Mouse (Mus musculus): ENCODE data around the gene Pard3. TPM values are rescaled to one million over a fixed set of nuclear protein-coding genes. Genes with fewer than 3 reads are reported as not detected.

Gene Pard3
- total RNA-seq, 1 experiment from 2014 or later: 0.93 TPM

DNA sequence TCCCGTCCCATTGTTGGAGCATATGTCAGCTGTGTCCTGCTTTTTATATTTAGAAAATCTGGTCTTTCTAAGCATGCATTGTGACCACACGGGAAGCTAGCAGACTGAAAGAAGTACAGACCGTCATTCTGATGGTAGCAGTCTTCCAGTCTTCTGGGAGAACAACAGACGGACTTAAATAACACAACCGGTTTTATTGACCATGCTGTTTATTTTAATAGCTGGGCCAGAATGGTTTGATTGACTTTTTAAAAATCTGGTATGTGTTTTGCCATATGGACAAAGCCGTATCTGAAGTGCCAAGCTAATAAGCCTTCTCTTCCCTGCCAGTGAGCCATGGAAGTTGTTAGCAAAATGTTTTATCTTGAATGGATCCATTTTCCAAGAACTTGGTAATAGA is 428.3 kb downstream of the Pard3 start:
- ATAC-seq (ENCODE audit: extremely low read depth, insufficient number of reproducible peaks, low FRiP score, poor library complexity, severe bottlenecking): no peak

DNA sequence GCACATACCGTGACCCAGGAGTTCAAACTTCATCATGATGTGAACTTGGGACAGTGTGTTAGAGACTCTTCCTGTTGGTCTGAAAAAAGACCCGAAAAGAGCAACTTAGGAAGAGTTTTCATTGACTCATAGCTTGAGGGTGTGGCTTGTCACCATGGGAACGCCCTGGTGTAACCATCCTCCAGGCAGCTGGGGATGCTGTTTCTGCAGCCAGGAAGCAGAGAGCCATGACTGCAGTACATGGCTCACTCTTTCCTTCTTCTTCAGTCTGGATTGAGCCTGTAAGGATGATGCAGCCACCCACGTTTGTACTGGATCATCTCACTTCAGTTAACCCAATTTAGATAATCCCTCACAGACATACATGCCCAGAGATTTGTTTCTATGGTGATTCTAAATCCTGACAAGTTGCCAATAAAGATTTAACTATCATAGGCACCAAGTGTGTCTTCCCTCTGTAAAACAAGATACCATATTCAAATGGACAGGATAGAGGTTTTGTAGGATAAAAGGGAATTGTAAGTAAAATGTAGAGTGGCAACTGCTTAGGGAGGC is 431.6 kb downstream of the Pard3 start:
- ATAC-seq (ENCODE audit: extremely low read depth, insufficient number of reproducible peaks, low FRiP score, poor library complexity, severe bottlenecking): no peak

DNA sequence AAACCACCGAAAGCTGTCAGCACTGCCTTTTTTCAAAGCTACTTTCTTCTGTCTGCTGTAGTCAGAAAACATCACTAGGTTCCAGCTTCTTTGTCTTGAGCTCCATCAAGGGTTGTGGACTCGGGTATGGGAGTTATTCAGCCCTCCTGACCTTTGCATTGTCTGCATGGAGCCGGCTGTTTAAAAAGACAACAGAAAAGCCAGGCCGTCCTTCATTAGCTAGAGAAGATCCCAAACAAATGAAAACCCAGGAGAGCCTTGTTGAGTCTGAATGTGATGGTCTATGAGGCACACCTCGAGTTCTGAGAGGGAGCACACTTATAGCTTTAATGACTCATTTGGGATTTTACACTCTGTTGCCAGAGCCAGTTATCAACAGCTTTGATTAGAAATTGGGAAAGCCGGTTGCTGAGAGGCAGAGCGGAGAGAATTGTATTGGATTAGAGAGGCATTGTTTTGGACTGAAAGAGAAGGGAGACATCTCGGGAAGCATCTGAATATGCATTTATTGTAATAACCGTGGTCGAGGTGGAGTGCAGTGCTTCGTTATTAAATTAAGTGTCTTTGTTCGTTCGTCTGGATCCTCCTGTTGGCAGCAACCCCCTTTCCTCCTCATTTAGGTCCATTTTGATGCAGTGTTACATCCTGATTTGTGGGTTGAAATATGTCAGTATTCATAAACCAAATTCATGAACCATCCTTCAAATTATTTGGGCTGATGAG is 435.5 kb downstream of the Pard3 start:
- ATAC-seq (ENCODE audit: extremely low read depth, insufficient number of reproducible peaks, low FRiP score, poor library complexity, severe bottlenecking): no peak

DNA sequence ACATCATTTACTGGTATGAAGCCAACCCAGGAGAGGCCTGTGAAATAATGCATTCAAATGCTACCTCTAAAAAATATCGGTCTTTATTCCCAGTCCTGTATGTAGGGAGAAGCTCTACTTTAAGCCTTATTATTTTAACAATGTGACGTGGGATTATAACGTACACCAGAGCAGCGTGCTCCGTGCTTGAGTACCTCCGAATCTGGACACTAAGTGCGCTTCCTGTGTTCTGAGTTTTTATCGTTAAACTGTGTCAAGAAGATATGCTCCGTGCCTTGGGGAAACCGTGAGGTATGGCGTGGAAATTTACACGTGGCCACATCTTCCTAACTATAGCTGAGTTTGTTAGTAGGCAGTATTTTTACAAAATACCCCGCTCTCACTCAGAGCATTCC is 436.0 kb downstream of the Pard3 start:
- no peak for ATAC-seq (ENCODE audit: extremely low read depth, insufficient number of reproducible peaks, low FRiP score, poor library complexity, severe bottlenecking)

DNA sequence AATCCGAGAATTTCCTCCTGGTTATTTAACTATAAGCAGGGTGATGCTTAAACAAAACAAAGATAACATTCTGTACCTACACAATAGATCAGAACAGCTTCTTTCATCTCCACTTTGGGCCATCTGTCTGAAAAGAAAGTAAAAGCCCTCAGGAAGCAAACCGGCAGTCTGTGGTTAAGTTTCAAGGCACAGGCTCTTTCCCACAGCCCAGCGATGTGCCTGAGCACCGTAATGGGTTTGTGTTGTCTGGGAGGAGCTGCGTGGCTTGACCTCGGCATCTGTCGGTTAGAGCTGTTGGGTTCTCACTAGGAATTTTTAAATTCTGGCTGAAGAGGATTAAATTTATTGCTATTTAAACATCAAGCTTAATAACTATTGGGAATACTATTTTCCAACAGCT is 436.5 kb downstream of the Pard3 start:
- ATAC-seq (ENCODE audit: extremely low read depth, insufficient number of reproducible peaks, low FRiP score, poor library complexity, severe bottlenecking): no peak

DNA sequence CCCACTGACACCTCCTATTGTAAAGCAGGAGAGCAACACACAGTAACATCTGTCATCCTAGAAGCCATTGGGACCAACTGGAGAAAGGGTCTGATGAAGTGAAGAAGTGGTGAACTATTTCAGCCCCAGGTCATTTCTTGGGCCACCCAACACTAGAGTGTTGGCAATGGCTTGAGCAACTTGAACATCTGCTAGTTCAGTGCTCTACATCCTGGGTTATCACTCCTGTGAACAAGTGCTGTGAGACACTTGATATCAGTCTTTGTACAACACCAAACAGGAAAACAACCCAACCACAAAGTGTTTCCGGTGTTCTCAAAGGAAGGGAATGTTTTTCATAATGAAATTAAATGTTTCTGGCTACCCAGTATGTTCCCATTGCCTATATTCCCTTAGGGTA is 438.1 kb downstream of the Pard3 start:
- ATAC-seq (ENCODE audit: extremely low read depth, insufficient number of reproducible peaks, low FRiP score, poor library complexity, severe bottlenecking): no peak

DNA sequence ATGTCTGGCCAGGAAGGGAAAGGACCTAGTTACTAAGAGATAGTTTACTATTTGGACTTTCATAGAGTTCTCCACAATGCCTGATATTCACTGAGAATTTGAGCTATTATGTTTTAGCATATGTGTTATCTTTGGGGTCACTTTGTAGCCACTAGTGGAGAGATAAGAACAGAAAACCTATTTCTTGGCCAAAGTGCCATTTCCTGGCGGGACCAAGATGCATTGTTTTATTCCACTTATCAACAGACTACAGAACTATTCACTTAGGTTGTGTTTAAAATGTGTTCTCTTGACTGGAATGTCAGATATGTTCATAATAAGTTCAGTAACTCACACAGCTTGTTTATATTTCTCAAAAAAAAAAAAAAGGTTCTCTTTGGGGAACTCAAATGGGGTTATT is 441.6 kb downstream of the Pard3 start:
- ATAC-seq (ENCODE audit: extremely low read depth, insufficient number of reproducible peaks, low FRiP score, poor library complexity, severe bottlenecking): no peak

DNA sequence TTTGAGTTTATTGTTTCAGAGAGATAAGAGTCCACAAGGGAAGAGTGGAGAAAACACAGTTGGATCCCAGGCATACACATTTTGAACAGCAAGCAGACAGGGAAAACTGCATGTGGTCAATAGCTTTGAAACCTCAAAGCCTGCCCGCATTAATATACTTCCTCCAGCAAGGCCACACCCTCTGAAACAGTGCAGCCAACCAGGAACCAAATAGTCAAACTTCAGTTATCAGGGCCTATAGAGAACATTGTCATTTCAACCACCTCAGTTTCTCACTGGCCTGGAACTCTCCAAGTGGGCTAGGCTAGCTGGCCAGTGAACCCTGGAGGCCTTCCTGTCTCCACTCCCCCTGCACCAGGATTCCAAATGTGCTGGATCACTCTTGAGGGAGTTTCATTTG is 442.6 kb downstream of the Pard3 start:
- ATAC-seq (ENCODE audit: extremely low read depth, insufficient number of reproducible peaks, low FRiP score, poor library complexity, severe bottlenecking): no peak

DNA sequence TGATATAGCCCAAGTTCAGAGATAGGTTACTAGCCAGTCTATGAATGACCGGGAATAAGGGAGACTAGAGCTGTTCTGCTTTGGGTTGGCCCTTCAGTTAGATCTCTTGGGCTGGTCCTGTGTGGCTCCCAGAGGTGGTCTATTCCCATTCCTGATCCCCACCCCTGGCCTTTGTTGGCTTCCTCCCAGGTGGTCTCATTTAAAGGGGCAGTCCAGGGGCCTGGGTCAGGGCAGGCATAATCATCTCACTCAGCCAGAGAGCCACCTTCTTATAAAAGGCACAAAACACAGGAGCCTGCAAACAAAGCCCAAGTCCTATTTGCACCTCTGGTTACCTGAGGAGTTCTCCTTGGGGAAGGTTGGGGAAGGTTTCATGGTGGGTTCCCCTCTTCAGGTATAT is 447.6 kb downstream of the Pard3 start:
- ATAC-seq (ENCODE audit: extremely low read depth, insufficient number of reproducible peaks, low FRiP score, poor library complexity, severe bottlenecking): no peak

DNA sequence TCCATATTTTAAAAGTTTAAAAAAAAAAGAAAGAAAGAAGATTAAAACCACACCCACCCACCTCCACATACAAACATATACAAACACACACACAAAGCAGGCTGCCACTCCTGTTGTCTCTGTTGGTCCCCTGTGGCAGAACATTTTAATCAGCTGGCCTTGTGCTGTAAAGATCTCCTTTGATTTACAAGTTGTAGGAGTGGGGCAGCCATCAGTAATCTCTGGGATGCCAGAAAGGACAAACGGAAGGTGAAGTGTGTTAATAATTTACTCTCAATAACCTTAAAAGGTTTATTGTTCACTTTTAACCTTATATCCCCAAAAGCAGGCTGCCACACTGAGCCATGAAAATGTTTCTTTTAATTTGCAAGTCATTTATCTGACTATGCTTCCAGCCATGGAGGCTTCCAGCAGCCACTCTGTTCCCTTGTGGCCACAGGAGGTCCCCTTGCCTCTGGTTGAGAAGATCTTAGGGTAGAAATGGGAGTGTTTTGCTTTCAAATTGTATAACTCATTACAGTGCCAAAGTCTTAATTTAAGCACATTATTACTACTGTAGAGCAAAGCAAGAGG is 448.4 kb downstream of the Pard3 start:
- ATAC-seq (ENCODE audit: extremely low read depth, insufficient number of reproducible peaks, low FRiP score, poor library complexity, severe bottlenecking): no peak

DNA sequence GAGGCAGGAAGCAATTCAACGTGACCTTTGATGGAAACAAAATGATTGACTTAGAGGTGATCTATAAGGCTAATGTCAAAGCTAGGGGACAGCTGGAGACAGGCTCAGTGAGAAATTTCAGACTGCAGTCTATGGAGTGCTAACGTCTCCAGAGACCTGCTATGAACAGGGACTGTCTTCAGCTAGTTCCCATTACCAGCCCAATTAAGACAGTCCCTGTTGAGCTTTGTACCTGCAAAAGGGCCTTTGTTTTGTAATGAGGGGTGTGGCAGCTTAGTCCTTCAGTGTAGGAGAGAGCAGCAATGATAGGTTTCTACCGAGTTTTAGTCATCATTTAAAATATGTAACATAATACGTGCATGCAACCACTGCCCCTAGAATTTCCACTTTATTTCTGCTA is 448.9 kb downstream of the Pard3 start:
- no peak for ATAC-seq (ENCODE audit: extremely low read depth, insufficient number of reproducible peaks, low FRiP score, poor library complexity, severe bottlenecking)

DNA sequence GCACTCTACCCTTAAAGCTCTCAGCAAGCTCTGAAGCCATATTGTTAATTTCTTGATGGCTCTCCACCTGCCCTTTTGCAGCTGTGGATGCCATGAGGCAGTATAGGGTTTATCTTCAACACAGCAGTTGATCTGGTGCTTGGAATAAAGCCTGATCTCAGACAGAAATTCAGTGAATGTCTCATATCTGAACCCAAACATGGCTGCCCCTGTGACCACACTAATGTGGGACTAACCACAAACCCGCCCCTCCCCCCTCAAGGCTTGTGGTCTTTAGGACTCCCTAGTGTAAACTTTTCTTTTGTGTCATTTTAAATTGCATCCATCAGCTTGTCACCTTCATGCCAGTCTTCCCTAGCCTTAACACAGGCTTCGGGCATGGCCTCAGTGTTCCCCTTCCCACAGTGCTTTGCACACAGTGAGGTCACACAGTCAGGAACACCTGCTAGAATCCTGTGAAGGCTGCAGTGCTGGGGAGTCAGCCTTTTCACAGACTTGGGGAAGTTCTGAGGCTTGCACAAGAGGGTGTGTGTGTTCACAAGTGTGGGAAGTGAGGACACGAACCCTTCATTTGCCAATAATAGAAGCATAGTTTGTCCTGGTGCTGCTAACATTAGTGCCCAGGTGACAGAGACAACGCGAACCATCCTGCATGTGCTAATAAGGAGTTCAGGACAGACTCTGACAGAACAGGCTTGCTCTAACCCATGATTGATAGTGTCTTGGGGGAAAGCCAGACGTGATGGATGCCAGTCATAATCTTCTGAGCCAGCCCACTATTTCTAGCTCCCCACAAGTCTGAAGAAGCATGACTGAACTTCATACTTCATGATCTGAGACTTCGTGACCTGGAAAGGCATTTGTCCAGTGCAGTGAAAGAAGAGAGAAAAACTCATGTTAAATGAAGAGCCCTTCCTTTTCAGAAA is 451.4 kb downstream of the Pard3 start:
- no peak for ATAC-seq (ENCODE audit: extremely low read depth, insufficient number of reproducible peaks, low FRiP score, poor library complexity, severe bottlenecking)

DNA sequence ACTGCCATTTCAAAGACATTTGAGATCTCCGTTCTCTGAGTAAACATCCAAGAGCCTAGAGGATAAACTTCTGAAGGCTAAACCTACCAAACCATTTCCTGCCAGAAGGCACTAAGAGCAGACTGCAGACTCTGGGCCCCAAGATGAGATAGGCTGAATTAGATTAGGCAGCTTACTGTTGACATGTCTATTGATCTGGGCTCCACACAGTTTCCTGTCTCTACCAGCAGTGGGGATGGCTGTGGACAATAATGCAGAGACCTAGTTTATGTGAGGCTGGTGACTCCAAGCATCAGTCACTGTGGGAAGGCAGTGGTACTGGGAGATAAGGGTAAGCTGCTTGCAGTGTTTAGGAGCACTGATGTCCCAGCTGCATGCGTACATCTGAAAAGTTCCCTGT is 452.4 kb downstream of the Pard3 start:
- ATAC-seq (ENCODE audit: extremely low read depth, insufficient number of reproducible peaks, low FRiP score, poor library complexity, severe bottlenecking): peak; percentile 43; the same call in 1 of the 2 replicates

DNA sequence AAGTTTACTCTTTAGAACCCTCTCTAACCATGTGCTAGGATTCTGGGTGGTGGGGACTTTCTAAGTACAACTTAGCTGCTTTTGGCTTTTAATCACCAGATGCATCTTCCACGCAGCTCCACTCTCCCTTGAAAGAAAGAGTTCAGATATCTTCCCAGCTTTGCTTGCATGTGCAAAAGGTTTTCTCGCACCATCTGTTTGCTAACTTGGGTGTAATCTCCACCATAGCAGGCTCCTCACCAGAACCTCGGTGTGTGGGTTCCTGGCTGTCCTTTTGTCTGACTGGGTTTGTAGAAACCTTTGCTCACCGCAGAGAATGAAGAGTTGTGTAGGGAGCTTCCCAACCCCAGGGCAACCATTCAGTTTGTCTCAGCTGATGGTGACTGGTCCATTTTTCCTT is 462.0 kb downstream of the Pard3 start:
- ATAC-seq (ENCODE audit: extremely low read depth, insufficient number of reproducible peaks, low FRiP score, poor library complexity, severe bottlenecking): no peak

DNA sequence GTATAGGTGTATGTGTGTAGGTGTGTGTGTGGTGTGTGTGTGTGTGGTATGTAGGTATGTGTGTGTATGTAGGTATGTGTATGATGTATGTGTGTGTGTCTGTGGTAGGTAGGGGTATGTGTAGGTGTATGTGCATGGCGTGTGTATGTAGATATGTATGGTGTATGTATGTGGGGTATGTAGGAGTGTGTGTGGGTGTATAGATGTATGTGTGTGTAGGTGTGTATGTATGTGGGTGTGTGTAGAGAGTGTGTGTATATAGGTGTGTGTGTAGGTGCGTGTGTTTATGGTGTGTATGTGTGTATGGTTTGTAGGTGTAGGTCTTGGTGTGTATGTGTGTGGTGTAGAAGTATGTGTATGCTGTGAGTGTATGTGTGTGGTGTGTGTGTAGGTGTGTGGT is 464.6 kb downstream of the Pard3 start:
- ATAC-seq (ENCODE audit: extremely low read depth, insufficient number of reproducible peaks, low FRiP score, poor library complexity, severe bottlenecking): no peak

DNA sequence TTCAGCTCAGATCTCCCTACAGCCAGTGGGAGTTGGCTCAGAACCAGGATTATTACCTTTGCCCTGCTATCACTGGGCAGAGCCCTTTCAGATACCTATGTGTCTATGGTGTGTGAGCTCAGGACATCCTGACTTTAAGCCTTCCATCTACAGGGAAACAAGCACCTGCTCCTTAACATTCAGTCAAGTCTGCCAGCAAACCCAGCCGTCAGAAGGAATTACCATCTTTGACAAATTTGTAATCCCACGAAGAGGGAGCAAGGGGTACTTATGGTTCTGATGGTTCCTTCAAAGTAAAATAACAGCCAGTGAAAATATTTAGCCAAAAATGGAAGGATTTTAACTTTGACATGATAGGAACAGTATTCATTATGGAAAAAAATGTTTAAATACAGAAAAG is 466.1 kb downstream of the Pard3 start:
- ATAC-seq (ENCODE audit: extremely low read depth, insufficient number of reproducible peaks, low FRiP score, poor library complexity, severe bottlenecking): no peak

DNA sequence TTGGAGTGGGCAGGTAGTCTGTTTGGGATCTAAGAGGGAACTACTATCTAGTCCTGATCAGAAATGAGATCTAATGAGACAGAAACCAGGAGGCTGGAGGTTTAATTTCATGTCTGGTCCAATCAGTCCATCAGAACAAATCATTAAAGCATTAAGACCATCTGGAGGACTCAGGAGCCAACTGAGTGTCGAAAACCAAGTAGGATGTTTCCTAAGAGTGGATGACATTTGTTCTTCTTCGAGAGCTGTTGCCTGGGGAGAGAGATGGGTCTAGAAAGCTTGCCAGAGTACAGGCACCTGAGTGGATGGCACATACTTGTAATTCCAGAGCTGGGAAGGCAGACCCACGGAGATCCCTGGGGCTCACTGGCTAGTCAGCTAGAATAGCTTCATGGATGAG is 468.2 kb downstream of the Pard3 start:
- no peak for ATAC-seq (ENCODE audit: extremely low read depth, insufficient number of reproducible peaks, low FRiP score, poor library complexity, severe bottlenecking)

DNA sequence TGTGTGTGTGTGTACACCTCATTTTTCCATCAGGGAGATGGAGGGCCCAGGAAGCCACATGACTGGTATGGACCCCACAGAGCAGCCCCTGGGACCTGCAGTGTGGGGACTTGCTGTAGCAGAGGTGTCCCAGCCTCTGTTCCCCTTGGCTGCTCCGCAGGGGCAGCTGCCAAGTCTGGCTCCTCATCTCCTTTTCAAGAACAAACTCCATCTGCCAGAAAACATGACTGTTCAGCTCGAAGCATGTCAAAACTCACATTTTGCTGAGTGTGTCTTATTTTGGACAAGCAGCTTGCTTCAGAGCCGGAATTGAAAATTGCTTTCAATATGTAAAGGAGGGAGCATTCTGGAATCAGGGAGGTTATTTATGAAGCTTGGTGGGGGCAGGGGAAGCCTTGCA is 471.1 kb downstream of the Pard3 start:
- no peak for ATAC-seq (ENCODE audit: extremely low read depth, insufficient number of reproducible peaks, low FRiP score, poor library complexity, severe bottlenecking)

DNA sequence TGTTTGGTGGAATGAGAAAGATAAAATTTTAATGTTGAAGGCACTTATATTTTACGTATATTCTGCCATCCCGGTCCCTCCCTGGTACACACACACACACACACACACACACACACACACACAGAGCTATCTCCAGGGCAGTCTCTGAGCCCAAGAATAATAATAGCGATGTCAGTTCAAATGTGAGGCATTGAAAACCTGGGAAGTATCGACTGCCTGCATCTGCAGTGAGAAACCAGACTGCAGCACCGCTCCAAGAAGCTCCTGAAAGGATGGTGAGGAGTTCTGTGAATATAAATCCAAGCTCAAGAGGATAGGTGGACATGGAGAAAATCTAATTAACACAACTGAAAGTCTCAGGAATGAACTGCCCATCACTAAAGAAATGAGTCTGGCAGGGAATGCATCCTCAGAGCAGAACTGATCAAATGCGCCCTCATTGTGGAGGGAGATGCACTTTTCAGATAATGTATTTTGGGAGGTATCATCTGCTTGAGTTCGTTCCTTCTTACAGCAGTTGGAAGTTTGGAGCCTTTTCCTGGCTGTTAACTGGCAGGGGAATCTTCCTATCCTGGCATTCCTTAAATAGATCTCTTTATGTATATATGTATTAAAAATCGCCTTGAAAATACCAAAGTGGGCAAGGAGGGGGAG is 471.6 kb downstream of the Pard3 start:
- ATAC-seq (ENCODE audit: extremely low read depth, insufficient number of reproducible peaks, low FRiP score, poor library complexity, severe bottlenecking): no peak

Data from neutrophil, adult 5-6 weeks (primary cell).